Mouse (Mus musculus) stomach, embryonic 15.5 days (tissue): ENCODE measurements around the gene Sctr. TPM values are rescaled to one million over a fixed set of nuclear protein-coding genes. Genes with fewer than 3 reads are reported as not detected.
A peak's percentile ranks its signal among the peaks of the same experiment; 100 is the strongest.

Experiments used
- ATAC-seq: fragments of 200-750 bp; cut with Nextera tagmentation; 2 replicates; pipeline ENCODE4 v1.8.0; 2017; ENCODE audit warnings: low read depth, moderate number of reproducible peaks, moderate TSS enrichment; ENCODE audit not compliant: insufficient read depth, low FRiP score
- H3K27ac ChIP-seq: fragments of 300-500 bp; sonication (generic); 2 replicates; pipeline ENCODE4 v1.5.1; 2015; ENCODE audit warnings: mild to moderate bottlenecking, inconsistent platforms
- H3K27me3 ChIP-seq: fragments of 300-500 bp; sonication (generic); replicated peaks from 2 replicates; pipeline ENCODE4 v1.6.1; 2015; ENCODE audit warnings: inconsistent platforms
- H3K36me3 ChIP-seq: fragments of 300-500 bp; sonication (generic); 2 replicates; pipeline ENCODE4 v1.6.1; 2015; ENCODE audit warnings: inconsistent platforms
- H3K4me1 ChIP-seq: fragments of 300-500 bp; sonication (generic); 2 replicates; pipeline ENCODE4 v1.6.1; 2015; ENCODE audit warnings: inconsistent platforms
- H3K4me2 ChIP-seq: fragments of 300-500 bp; sonication (generic); 2 replicates; pipeline ENCODE4 v1.6.1; 2015; ENCODE audit warnings: mild to moderate bottlenecking, inconsistent platforms
- H3K4me3 ChIP-seq: fragments of 300-500 bp; sonication (generic); replicated peaks from 2 replicates; pipeline ENCODE4 v1.5.1; 2015; ENCODE audit warnings: inconsistent platforms
- H3K9ac ChIP-seq: fragments of 300-500 bp; sonication (generic); 2 replicates; pipeline ENCODE4 v1.6.1; 2015; ENCODE audit warnings: inconsistent platforms
- H3K9me3 ChIP-seq: fragments of 300-500 bp; sonication (generic); 2 replicates; pipeline ENCODE4 v1.6.1; 2016; ENCODE audit warnings: inconsistent platforms
- WGBS: fragments of 180-500 bp; shearing (Covaris S2); methylation state at CpG from one replicate; pipeline ENCODE4 v1.1.7; 2015; 5-methylcytosine and 5-hydroxymethylcytosine counted together
- polyA plus RNA-seq: library from polyadenylated mRNA; unstranded; fragments of >200 nt; fragmentation: Nextera tagmentation; extraction: Ambion mirVana; gene quantifications from 2 replicates; pipeline ENCODE4 v1.2.1, GENCODE M21; 2015

The Sctr gene
- 0.98 and 1.3 TPM in 2 replicates for polyA plus RNA-seq

GRCm38 (mm10) chr1:120006844-120007790 lies at the start of gene Sctr:
TSS of gene Sctr (plus strand) at chr1:120006894.
- peak within 1 kb of the TSS; percentile 39 for H3K4me3 ChIP-seq
- no peak within 1 kb of the TSS for H3K27ac ChIP-seq
- H3K4me2 ChIP-seq: peak within 1 kb of the TSS; percentile 74
- 2% methylated on average over 39 of the region's 39 CpGs for WGBS
- ATAC-seq: peak; percentile 45; the same call in 1 of the 2 replicates
- H3K9ac ChIP-seq: no peak within 1 kb of the TSS
- H3K27me3 ChIP-seq: peaks cover 6% of the 10 kb centered on the region; the same call in 1 of the 2 replicates
- no peaks in the 10 kb centered on the region; the same call in none of the 2 replicates for H3K4me1 ChIP-seq
- H3K36me3 ChIP-seq: no peaks in the 10 kb centered on the region
- H3K9me3 ChIP-seq: no peaks in the 10 kb centered on the region

- no peaks in the 10 kb centered on the region for H3K27me3 ChIP-seq
- no peak overlapping the region for H3K27ac ChIP-seq
- no peak overlapping the region for H3K4me2 ChIP-seq
- H3K36me3 ChIP-seq: no peaks in the 10 kb centered on the region
- H3K9me3 ChIP-seq: no peaks in the 10 kb centered on the region
- no peak for ATAC-seq
- 29% methylated on average over 9 of the region's 9 CpGs for WGBS
- no peaks in the 10 kb centered on the region for H3K4me1 ChIP-seq
- no peak overlapping the region for H3K4me3 ChIP-seq
- no peak overlapping the region for H3K9ac ChIP-seq
Measured at GRCm38 (mm10) chr1:119957716-119958222, 48.9 kb upstream of the Sctr start.

- Histone ChIP-seq H3K36me3 (no peaks in the 10 kb centered on the region), H3K27me3 (no peaks in the 10 kb centered on the region), H3K4me3 (no peak overlapping the region), H3K9ac (no peak overlapping the region), H3K4me1 (no peaks in the 10 kb centered on the region), H3K27ac (no peak overlapping the region), H3K4me2 (no peak overlapping the region), H3K9me3 (no peaks in the 10 kb centered on the region)
- WGBS: 88% methylated on average over 4 of the region's 4 CpGs
- ATAC-seq: no peak
Measured at GRCm38 (mm10) chr1:119959464-119959863, 47.2 kb upstream of the Sctr start.

GRCm38 (mm10) chr1:119959920-119960319 lies 46.8 kb upstream of the Sctr start:
- WGBS: 47% methylated on average over 7 of the region's 7 CpGs
- Histone ChIP-seq H3K9ac (no peak overlapping the region), H3K4me1 (no peaks in the 10 kb centered on the region), H3K4me2 (no peak overlapping the region), H3K27me3 (no peaks in the 10 kb centered on the region), H3K9me3 (no peaks in the 10 kb centered on the region), H3K36me3 (no peaks in the 10 kb centered on the region), H3K4me3 (no peak overlapping the region), H3K27ac (no peak overlapping the region)
- no peak for ATAC-seq

GRCm38 (mm10) chr1:119965804-119966514 lies 40.7 kb upstream of the Sctr start:
- Histone ChIP-seq H3K9me3 (no peaks in the 10 kb centered on the region), H3K4me2 (no peak overlapping the region), H3K27me3 (no peaks in the 10 kb centered on the region), H3K4me3 (no peak overlapping the region), H3K36me3 (no peaks in the 10 kb centered on the region), H3K27ac (no peak overlapping the region), H3K4me1 (no peaks in the 10 kb centered on the region), H3K9ac (no peak overlapping the region)
- 22% methylated on average over 12 of the region's 12 CpGs for WGBS
- no peak for ATAC-seq

- H3K9me3 ChIP-seq: no peaks in the 10 kb centered on the region
- no peak overlapping the region for H3K4me2 ChIP-seq
- no peak for ATAC-seq
- WGBS: 31% methylated on average over 4 of the region's 4 CpGs
- H3K9ac ChIP-seq: no peak overlapping the region
- no peaks in the 10 kb centered on the region for H3K27me3 ChIP-seq
- no peaks in the 10 kb centered on the region for H3K36me3 ChIP-seq
- no peak overlapping the region for H3K27ac ChIP-seq
- H3K4me1 ChIP-seq: no peaks in the 10 kb centered on the region
- H3K4me3 ChIP-seq: no peak overlapping the region
Measured at GRCm38 (mm10) chr1:119973117-119973516, 33.6 kb upstream of the Sctr start.

- H3K4me2 ChIP-seq: no peak overlapping the region
- no peaks in the 10 kb centered on the region for H3K4me1 ChIP-seq
- no peaks in the 10 kb centered on the region; the same call in 1 of the 2 replicates for H3K9me3 ChIP-seq
- no peak overlapping the region for H3K27ac ChIP-seq
- no peak overlapping the region for H3K4me3 ChIP-seq
- no peak overlapping the region for H3K9ac ChIP-seq
- H3K27me3 ChIP-seq: no peaks in the 10 kb centered on the region
- no peaks in the 10 kb centered on the region for H3K36me3 ChIP-seq
- ATAC-seq: no peak
- 56% methylated on average over 4 of the region's 4 CpGs for WGBS
Measured at GRCm38 (mm10) chr1:119975141-119975540, 31.6 kb upstream of the Sctr start.

- Histone ChIP-seq H3K4me3 (no peak overlapping the region), H3K36me3 (no peaks in the 10 kb centered on the region), H3K9ac (no peak overlapping the region), H3K27ac (no peak overlapping the region), H3K9me3 (no peaks in the 10 kb centered on the region), H3K27me3 (no peaks in the 10 kb centered on the region), H3K4me1 (no peaks in the 10 kb centered on the region), H3K4me2 (no peak overlapping the region)
- ATAC-seq: no peak
- 89% methylated on average over 5 of the region's 5 CpGs for WGBS
Measured at GRCm38 (mm10) chr1:119986555-119986954, 20.1 kb upstream of the Sctr start.

GRCm38 (mm10) chr1:119996798-119997581 lies 9.7 kb upstream of the Sctr start, which contains the start of gene Cfap221:
TSS of gene Cfap221 (minus strand) at chr1:119997234.
- Histone ChIP-seq H3K4me3 (peak within 1 kb of the TSS; percentile 46), H3K9ac (no peak within 1 kb of the TSS), H3K4me1 (no peaks in the 10 kb centered on the region), H3K27me3 (no peaks in the 10 kb centered on the region), H3K36me3 (no peaks in the 10 kb centered on the region), H3K27ac (no peak within 1 kb of the TSS), H3K9me3 (no peaks in the 10 kb centered on the region), H3K4me2 (peak within 1 kb of the TSS; percentile 71)
- ATAC-seq: peak; percentile 92
- 6% methylated on average over 30 of the region's 30 CpGs for WGBS

- H3K36me3 ChIP-seq: no peaks in the 10 kb centered on the region
- H3K27me3 ChIP-seq: no peaks in the 10 kb centered on the region
- H3K4me2 ChIP-seq: peak overlapping the region; percentile 71
- WGBS: 21% methylated on average over 5 of the region's 5 CpGs
- H3K9me3 ChIP-seq: no peaks in the 10 kb centered on the region
- no peak overlapping the region for H3K27ac ChIP-seq
- H3K4me3 ChIP-seq: peak overlapping the region; percentile 46; the same call in 1 of the 2 replicates
- peak; percentile 29; the same call in 1 of the 2 replicates for ATAC-seq
- H3K9ac ChIP-seq: no peak overlapping the region
- H3K4me1 ChIP-seq: no peaks in the 10 kb centered on the region
Measured at GRCm38 (mm10) chr1:119997644-119998043, 9.1 kb upstream of the Sctr start.
